In genomic region chr2:148478141-148478701, GRCm38 (mm10) we compare ENCODE assay signal across 7 mouse cellular contexts. TPM values are rescaled to one million over a fixed set of nuclear protein-coding genes. Genes with fewer than 3 reads are reported as not detected.
DNase-seq lines count a peak whose midpoint lies in the region; ATAC-seq and TF ChIP-seq lines count a peak whose summit lies in the region.

No protein-coding gene starts in this region.

- 21% methylated on average over 3 of the region's 3 CpGs for WGBS in hindbrain, embryonic 16.5 days
- WGBS in stomach, postnatal 0 days = 29% methylated on average over 3 of the region's 3 CpGs

- H3K27ac ChIP-seq in bone marrow macrophage, adult 2 months (ENCODE audit: insufficient read depth, low read depth, low read length) = peak overlapping the region; percentile 81
- 0 out of 2 replicates have a peak overlapping the region, but pooled peaks have one; percentile 31 for H3K27ac ChIP-seq in hindbrain, embryonic 16.5 days (ENCODE audit: low read depth, low read length)
- no peak overlapping the region for H3K27ac ChIP-seq in stomach, postnatal 0 days (replicated peaks)

- H3K27me3 ChIP-seq in hindbrain, embryonic 16.5 days (replicated peaks; ENCODE audit: control insufficient read depth, insufficient read depth, low read length) = no peaks in the 10 kb centered on the region
- no peaks in the 10 kb centered on the region for H3K27me3 ChIP-seq in stomach, postnatal 0 days (ENCODE audit: control insufficient read depth, insufficient read depth, low read length)

- no peak for TF ChIP-seq EP300 in stomach, postnatal 0 days (optimal IDR thresholded peaks at IDR 0.05)

- H3K36me3 ChIP-seq in hindbrain, embryonic 16.5 days (ENCODE audit: control insufficient read depth, insufficient read depth, low read length) = no peaks in the 10 kb centered on the region
- H3K36me3 ChIP-seq in stomach, postnatal 0 days (ENCODE audit: control insufficient read depth, insufficient read depth, low read length) = no peaks in the 10 kb centered on the region

- H3K9ac ChIP-seq in hindbrain, embryonic 16.5 days (ENCODE audit: low read depth, low read length) = no peak overlapping the region
- H3K9ac ChIP-seq in stomach, postnatal 0 days (ENCODE audit: low read length) = no peak overlapping the region

- no peak for TF ChIP-seq CTCF in bone marrow macrophage, adult 2 months (IDR thresholded peaks at IDR 0.05; ENCODE audit: low read depth, low read length)
- no peak for TF ChIP-seq CTCF in stomach, postnatal 0 days (IDR thresholded peaks at IDR 0.05; ENCODE audit: low read depth)

- H3K4me1 ChIP-seq in bone marrow macrophage, adult 2 months (ENCODE audit: control insufficient read depth, insufficient read depth, low read length) = peaks cover 33% of the 10 kb centered on the region
- 0 out of 2 replicates have a peak, but pooled peaks cover 2% of the 10 kb centered on the region for H3K4me1 ChIP-seq in hindbrain, embryonic 16.5 days (ENCODE audit: control insufficient read depth, insufficient read depth, low read depth, low read length)
- no peaks in the 10 kb centered on the region for H3K4me1 ChIP-seq in stomach, postnatal 0 days (replicated peaks; ENCODE audit: control insufficient read depth, insufficient read depth)

- no peaks in the 10 kb centered on the region for H3K9me3 ChIP-seq in hindbrain, embryonic 16.5 days (ENCODE audit: control insufficient read depth, low read length)
- H3K9me3 ChIP-seq in stomach, postnatal 0 days (ENCODE audit: control insufficient read depth, low read length) = no peaks in the 10 kb centered on the region

- H3K4me2 ChIP-seq in hindbrain, embryonic 16.5 days (ENCODE audit: low read length) = no peak overlapping the region
- no peak overlapping the region for H3K4me2 ChIP-seq in stomach, postnatal 0 days (replicated peaks; ENCODE audit: low read depth)

- intact Hi-C loops in gastrocnemius, postnatal 14 days (cut with DNase I; ENCODE audit: low total_unique reads) = loop anchor here (10.0 kb wide), 1 partner anchor 47 kb away; no protein-coding TSS in a partner anchor

- H3K4me3 ChIP-seq in bone marrow macrophage, adult 2 months (ENCODE audit: insufficient read depth, low read length) = no peak overlapping the region
- no peak overlapping the region for H3K4me3 ChIP-seq in hindbrain, embryonic 16.5 days (ENCODE audit: low read length)
- H3K4me3 ChIP-seq in stomach, postnatal 0 days (ENCODE audit: low read depth, low read length) = no peak overlapping the region

- ATAC-seq in hindbrain, embryonic 16.5 days = peak; percentile 96
- ATAC-seq in stomach, postnatal 0 days (ENCODE audit: low FRiP score, low TSS enrichment) = peak; percentile 92

- peak; percentile 3 for DNase-seq in R1 (ENCODE audit: low read depth, low spot score)
- DNase-seq in gastrocnemius, postnatal 14 days = peak; percentile 69
- DNase-seq in lung, postnatal 10 days = peak; percentile 91
- peak; percentile 39 for DNase-seq in stomach, postnatal 0 days (ENCODE audit: low spot score)
- no peak for DNase-seq in right cerebral cortex, adult 18-20 months

- TF ChIP-seq POLR2A in bone marrow macrophage, adult 2 months (IDR thresholded peaks at IDR 0.05; ENCODE audit: borderline replicate concordance, low read depth, low read length) = no peak

RNA-seq across cellular contexts. Expression of gene Cd93, which starts 34.9 kb away (rescaled TPM):
- 338 and 370 TPM in 2 replicates for polyA plus RNA-seq in bone marrow macrophage, adult 2 months (2012; ENCODE audit: insufficient read depth, insufficient read length, missing spikeins)
- 10 to 100 TPM; 60.5 to 73.6 TPM for total RNA-seq in gastrocnemius, postnatal 14 days (2021)
- 7.0 and 8.9 TPM in 2 replicates for polyA plus RNA-seq in hindbrain, embryonic 16.5 days (2015; fragmentation: Nextera tagmentation; extraction: Ambion mirVana)
- polyA plus RNA-seq in stomach, postnatal 0 days (2015; fragmentation: Nextera tagmentation; extraction: Ambion mirVana) = 3.9 and 4.3 TPM in 2 replicates

Comparison
In these comparisons a context has a peak if more than half of its experiments do, and no peak if none do; other contexts are left out.
1. RNA of gene Cd93, which starts 34.9 kb away (polyA plus RNA-seq): 338 to 370 TPM in bone marrow macrophage, adult 2 months; 7.0 to 8.9 TPM in hindbrain, embryonic 16.5 days and 3.9 to 4.3 TPM in stomach, postnatal 0 days; every median in the first group is over 10 times any median in the second.